Mouse (Mus musculus) hindbrain, embryonic 16.5 days (tissue): ENCODE results near the gene Celsr3. TPM values are rescaled to one million over a fixed set of nuclear protein-coding genes. Genes with fewer than 3 reads are reported as not detected.
A peak's percentile ranks its signal among the peaks of the same experiment; 100 is the strongest.

ENCODE experiments used
- ATAC-seq: fragments of 200-750 bp; cut with Nextera tagmentation; 2 replicates; pipeline ENCODE4 v1.8.0; 2017; ENCODE audit warnings: moderate TSS enrichment, moderate library complexity
- H3K27ac ChIP-seq: fragments of 300-500 bp; sonication (generic); 2 replicates; pipeline ENCODE4 v1.5.1; 2014; ENCODE audit warnings: low read depth, mild to moderate bottlenecking, control low read depth, low read length, moderate library complexity
- H3K27me3 ChIP-seq: fragments of 300-500 bp; sonication (generic); replicated peaks from 2 replicates; pipeline ENCODE4 v1.6.1; 2014; ENCODE audit warnings: low read length; ENCODE audit not compliant: control insufficient read depth, insufficient read depth
- H3K36me3 ChIP-seq: fragments of 300-500 bp; sonication (generic); 2 replicates; pipeline ENCODE4 v1.6.1; 2014; ENCODE audit warnings: mild to moderate bottlenecking, low read length, moderate library complexity, mixed read lengths; ENCODE audit not compliant: control insufficient read depth, insufficient read depth
- H3K4me1 ChIP-seq: fragments of 300-500 bp; sonication (generic); 2 replicates; pipeline ENCODE4 v1.6.1; 2014; ENCODE audit warnings: low read depth, low read length; ENCODE audit not compliant: control insufficient read depth, insufficient read depth
- H3K4me2 ChIP-seq: fragments of 300-500 bp; sonication (generic); 2 replicates; pipeline ENCODE4 v1.6.1; 2014; ENCODE audit warnings: mild to moderate bottlenecking, low read length, control low read depth, moderate library complexity
- H3K4me3 ChIP-seq: fragments of 300-500 bp; sonication (generic); 2 replicates; pipeline ENCODE4 v1.5.1; 2014; ENCODE audit warnings: mild to moderate bottlenecking, low read length, control low read depth, moderate library complexity
- H3K9ac ChIP-seq: fragments of 300-500 bp; sonication (generic); 2 replicates; pipeline ENCODE4 v1.6.1; 2014; ENCODE audit warnings: low read depth, mild to moderate bottlenecking, control low read depth, low read length, moderate library complexity
- H3K9me3 ChIP-seq: fragments of 300-500 bp; sonication (generic); 2 replicates; pipeline ENCODE4 v1.6.1; 2014; ENCODE audit warnings: mild to moderate bottlenecking, low read length, moderate library complexity; ENCODE audit not compliant: control insufficient read depth
- WGBS: fragments of 180-500 bp; shearing (Covaris S2); extraction: QIAGEN DNeasy Blood & Tissue Kit; methylation state at CpG from one replicate; pipeline ENCODE4 v1.1.7; 2014; 5-methylcytosine and 5-hydroxymethylcytosine counted together
- polyA plus RNA-seq: library from polyadenylated mRNA; unstranded; fragments of >200 nt; fragmentation: Nextera tagmentation; extraction: Ambion mirVana; gene quantifications from 2 replicates; pipeline ENCODE4 v1.2.1, GENCODE M21; 2015

Gene Celsr3
- 11.6 and 12.8 TPM in 2 replicates for polyA plus RNA-seq

DNA sequence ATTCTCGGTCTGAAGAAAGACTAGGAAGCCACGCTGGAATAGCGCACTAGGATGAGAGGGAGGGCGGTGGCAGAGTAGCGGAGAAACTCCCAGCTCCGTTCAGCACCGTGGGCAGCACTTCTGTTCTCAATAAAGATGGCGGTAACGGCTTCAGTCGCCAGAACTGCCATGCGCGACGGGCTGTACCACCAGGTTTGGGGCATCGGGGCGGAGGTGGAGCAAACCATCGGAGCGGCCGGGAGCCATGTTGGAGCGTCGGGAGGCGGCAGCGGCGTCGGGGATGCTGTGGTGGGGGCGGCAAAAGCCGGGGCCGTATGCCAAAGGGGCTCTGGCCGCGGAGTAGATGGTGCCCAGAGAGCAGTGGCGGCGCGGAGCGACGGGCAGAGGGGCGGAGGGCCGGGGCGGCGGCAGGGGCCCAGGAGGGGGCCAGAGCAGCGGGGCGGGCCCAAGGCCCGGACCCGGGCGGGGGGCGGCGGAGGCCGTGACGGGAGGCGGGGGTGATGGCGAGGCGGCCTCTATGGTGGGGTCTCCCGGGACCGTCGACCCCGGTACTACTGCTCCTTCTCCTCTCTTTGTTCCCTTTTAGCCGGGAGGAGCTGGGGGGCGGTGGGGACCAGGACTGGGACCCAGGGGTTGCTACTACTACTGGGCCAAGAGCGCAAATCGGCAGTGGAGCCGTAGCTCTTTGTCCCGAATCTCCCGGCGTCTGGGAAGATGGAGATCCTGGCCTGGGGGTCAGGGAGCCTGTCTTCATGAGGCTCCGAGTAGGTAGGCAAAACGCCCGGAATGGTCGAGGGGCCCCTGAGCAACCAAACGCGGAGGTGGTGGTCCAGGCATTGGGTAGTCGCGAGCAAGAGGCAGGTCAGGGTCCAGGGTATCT, at the start of gene Celsr3:
Gene Celsr3 (plus strand): TSS at position 501 of the 880 bp plus-strand sequence.
- Histone ChIP-seq H3K4me3 (peak within 1 kb of the TSS; percentile 78), H3K27me3 (peaks cover 2% of the 10 kb centered on the region), H3K4me2 (peak within 1 kb of the TSS; percentile 80), H3K9ac (peak within 1 kb of the TSS; percentile 88), H3K27ac (peak within 1 kb of the TSS; percentile 90), H3K9me3 (no peaks in the 10 kb centered on the region), H3K36me3 (peaks cover 23% of the 10 kb centered on the region), H3K4me1 (peaks cover 31% of the 10 kb centered on the region)
- ATAC-seq, result peak; percentile 53
- 1% methylated on average over 60 of the region's 70 CpGs for WGBS

GRCm38 (mm10) chr9:108776614-108777013, 49.5 kb upstream of the Celsr3 start:
- Histone ChIP-seq H3K4me3 (no peak overlapping the region), H3K9me3 (peaks cover 4% of the 10 kb centered on the region; the same call in 1 of the 2 replicates), H3K4me2 (no peak overlapping the region), H3K4me1 (no peaks in the 10 kb centered on the region), H3K27ac (no peak overlapping the region), H3K9ac (no peak overlapping the region), H3K27me3 (no peaks in the 10 kb centered on the region), H3K36me3 (no peaks in the 10 kb centered on the region)
- 90% methylated on average over 4 of the region's 4 CpGs for WGBS
- ATAC-seq, result no peak

GRCm38 (mm10) chr9:108777276-108777675, 48.8 kb upstream of the Celsr3 start:
- peaks cover 4% of the 10 kb centered on the region; the same call in 1 of the 2 replicates for H3K9me3 ChIP-seq
- H3K4me2 ChIP-seq, result no peak overlapping the region
- H3K27me3 ChIP-seq, result no peaks in the 10 kb centered on the region
- no peak for ATAC-seq
- no peak overlapping the region for H3K4me3 ChIP-seq
- no peak overlapping the region for H3K27ac ChIP-seq
- no peaks in the 10 kb centered on the region for H3K36me3 ChIP-seq
- H3K4me1 ChIP-seq, result no peaks in the 10 kb centered on the region
- no peak overlapping the region for H3K9ac ChIP-seq
- 82% methylated on average over 4 of the region's 4 CpGs for WGBS

- WGBS, result 58% methylated on average over 5 of the region's 5 CpGs
- no peak overlapping the region for H3K27ac ChIP-seq
- H3K27me3 ChIP-seq, result no peaks in the 10 kb centered on the region
- ATAC-seq, result no peak
- peaks cover 7% of the 10 kb centered on the region for H3K4me1 ChIP-seq
- no peaks in the 10 kb centered on the region for H3K36me3 ChIP-seq
- H3K9ac ChIP-seq, result no peak overlapping the region
- H3K4me3 ChIP-seq, result no peak overlapping the region
- no peaks in the 10 kb centered on the region for H3K9me3 ChIP-seq
- no peak overlapping the region for H3K4me2 ChIP-seq
Observed at GRCm38 (mm10) chr9:108780959-108781358, 45.2 kb upstream of the Celsr3 start.

DNA sequence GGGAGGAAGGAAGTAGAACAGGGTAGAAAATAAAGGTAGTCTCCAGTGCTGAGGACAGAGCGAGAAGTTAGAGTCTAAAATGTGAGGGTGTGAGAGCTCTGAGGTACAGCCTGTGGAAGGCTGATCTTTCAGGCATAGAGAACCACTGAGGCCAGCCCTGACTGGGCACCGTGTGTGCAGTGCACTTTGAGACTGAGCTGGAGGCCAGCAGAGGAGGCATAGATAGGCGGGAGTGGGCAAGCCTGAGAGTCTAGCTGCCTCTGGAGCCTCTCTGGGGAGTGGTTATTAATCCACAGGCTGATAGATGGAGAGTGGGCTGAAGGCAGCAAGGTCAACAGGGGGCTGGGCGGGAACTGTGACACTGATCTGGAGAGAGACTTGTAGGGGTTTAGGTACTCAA, 44.2 kb upstream of the Celsr3 start:
- Histone ChIP-seq H3K36me3 (no peaks in the 10 kb centered on the region), H3K9ac (no peak overlapping the region), H3K27ac (no peak overlapping the region), H3K9me3 (no peaks in the 10 kb centered on the region), H3K4me1 (peaks cover 15% of the 10 kb centered on the region), H3K4me2 (no peak overlapping the region), H3K27me3 (no peaks in the 10 kb centered on the region), H3K4me3 (no peak overlapping the region)
- WGBS, result 60% methylated on average over 4 of the region's 4 CpGs
- no peak for ATAC-seq

GRCm38 (mm10) chr9:108782836-108783547, 43.1 kb upstream of the Celsr3 start:
- H3K4me2 ChIP-seq, result peak overlapping the region; percentile 54
- peaks cover 26% of the 10 kb centered on the region for H3K4me1 ChIP-seq
- H3K27ac ChIP-seq, result peak overlapping the region; percentile 95
- peak overlapping the region; percentile 67 for H3K4me3 ChIP-seq
- WGBS, result 8% methylated on average over 9 of the region's 9 CpGs
- peak; percentile 16; the same call in 1 of the 2 replicates for ATAC-seq
- peak overlapping the region; percentile 50 for H3K9ac ChIP-seq
- H3K27me3 ChIP-seq, result no peaks in the 10 kb centered on the region
- H3K9me3 ChIP-seq, result no peaks in the 10 kb centered on the region
- no peaks in the 10 kb centered on the region for H3K36me3 ChIP-seq

GRCm38 (mm10) chr9:108783548-108784463, 42.3 kb upstream of the Celsr3 start, which contains the start of gene Ip6k2:
Gene Ip6k2 (plus strand): TSS chr9:108783796.
- Histone ChIP-seq H3K9ac (peak within 1 kb of the TSS; percentile 96), H3K9me3 (no peaks in the 10 kb centered on the region), H3K36me3 (no peaks in the 10 kb centered on the region), H3K4me2 (peak within 1 kb of the TSS; percentile 64), H3K27ac (peak within 1 kb of the TSS; percentile 95), H3K27me3 (no peaks in the 10 kb centered on the region), H3K4me1 (peaks cover 34% of the 10 kb centered on the region), H3K4me3 (peak within 1 kb of the TSS; percentile 67)
- peak; percentile 98 for ATAC-seq
- under 1% methylated on average over 55 of the region's 56 CpGs for WGBS

DNA sequence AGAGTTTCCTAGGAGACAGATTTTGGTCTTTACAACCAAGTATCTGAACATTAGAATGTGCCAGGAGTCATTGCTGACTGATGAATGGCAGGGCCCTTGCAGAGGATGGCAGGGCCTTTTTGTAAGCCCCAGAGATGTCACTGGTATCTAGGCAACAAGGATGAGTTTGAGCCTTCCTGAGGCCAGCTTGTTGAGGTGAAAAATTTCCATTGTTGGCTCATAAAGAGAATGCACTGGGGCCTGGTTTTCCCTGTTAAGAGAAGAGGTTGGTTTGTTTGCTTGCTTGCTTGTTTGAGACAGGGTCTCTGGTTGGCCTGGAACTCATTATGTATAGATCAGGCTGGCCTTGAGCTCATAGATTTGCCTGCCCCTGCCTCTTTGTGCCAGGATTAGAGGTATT, 40.7 kb upstream of the Celsr3 start:
- Histone ChIP-seq H3K4me3 (peak overlapping the region; percentile 67), H3K9ac (peak overlapping the region; percentile 37; the same call in 1 of the 2 replicates), H3K27me3 (no peaks in the 10 kb centered on the region), H3K36me3 (no peaks in the 10 kb centered on the region), H3K9me3 (no peaks in the 10 kb centered on the region), H3K4me2 (peak overlapping the region; percentile 64), H3K27ac (peak overlapping the region; percentile 35; the same call in 1 of the 2 replicates), H3K4me1 (peaks cover 49% of the 10 kb centered on the region)
- ATAC-seq, result no peak
